Mouse (Mus musculus) heart, postnatal 25 days (tissue): Measurements from ENCODE around the gene Otud7a. TPM values are rescaled to one million over a fixed set of nuclear protein-coding genes. Genes with fewer than 3 reads are reported as not detected.
"Not testable (repeated sequence)": the region's sequence is repeated elsewhere in the genome, so short reads cannot be mapped to it uniquely, and the experiment has no call there.

ENCODE experiments used
- DNase-seq: peaks from one replicate; pipeline ENCODE4 v3.0.0; 2022; ENCODE audit warnings: low spot score
- intact Hi-C: fragments of 180-260 bp; cut with DNase I; formaldehyde crosslinking; loops from one replicate; pipeline ENCODE4 v1.15.1; 2025
- total RNA-seq, 2 experiments: library from RNA; stranded (reverse); gene quantifications; 2 replicates each; pipeline ENCODE4 v1.2.3; 2021

Gene Otud7a
- total RNA-seq, 2 experiments from 2014 or later, result 0.39 TPM; not detected in 1

- intact Hi-C loops, result no loop called here
- no peak for DNase-seq
These were observed 109.9 kb downstream of the Otud7a start for GRCm38 (mm10) chr7:63554457-63554856.

DNA sequence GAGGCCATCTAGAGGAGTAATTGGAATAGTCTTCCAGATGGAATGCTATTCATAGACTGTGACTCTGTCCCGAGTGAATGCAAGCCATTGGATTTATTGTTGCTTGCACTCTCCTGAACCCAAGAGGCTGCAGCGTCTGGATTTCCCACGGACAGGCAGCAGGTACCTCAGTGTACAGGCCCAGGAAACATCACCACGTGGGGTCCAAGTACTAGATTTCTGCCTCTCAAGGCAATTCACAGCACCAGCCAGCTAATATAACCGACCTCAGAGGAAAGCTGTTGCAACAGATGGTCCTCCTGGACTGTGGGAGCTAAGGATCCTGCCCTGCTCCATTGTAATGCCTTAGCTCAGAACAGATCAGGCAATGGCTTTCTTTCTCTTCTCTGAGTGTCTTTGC lies 111.8 kb downstream of the Otud7a start:
- intact Hi-C loops, result no loop called here
- DNase-seq, result no peak

GRCm38 (mm10) chr7:63558918-63559317 lies 114.4 kb downstream of the Otud7a start:
- DNase-seq, result no peak
- intact Hi-C loops, result no loop called here

- no peak for DNase-seq
- intact Hi-C loops, result no loop called here
These were observed 115.1 kb downstream of the Otud7a start for GRCm38 (mm10) chr7:63559679-63560078.

GRCm38 (mm10) chr7:63583310-63583709 lies 138.8 kb downstream of the Otud7a start:
- DNase-seq, result no peak
- intact Hi-C loops, result no loop called here

DNA sequence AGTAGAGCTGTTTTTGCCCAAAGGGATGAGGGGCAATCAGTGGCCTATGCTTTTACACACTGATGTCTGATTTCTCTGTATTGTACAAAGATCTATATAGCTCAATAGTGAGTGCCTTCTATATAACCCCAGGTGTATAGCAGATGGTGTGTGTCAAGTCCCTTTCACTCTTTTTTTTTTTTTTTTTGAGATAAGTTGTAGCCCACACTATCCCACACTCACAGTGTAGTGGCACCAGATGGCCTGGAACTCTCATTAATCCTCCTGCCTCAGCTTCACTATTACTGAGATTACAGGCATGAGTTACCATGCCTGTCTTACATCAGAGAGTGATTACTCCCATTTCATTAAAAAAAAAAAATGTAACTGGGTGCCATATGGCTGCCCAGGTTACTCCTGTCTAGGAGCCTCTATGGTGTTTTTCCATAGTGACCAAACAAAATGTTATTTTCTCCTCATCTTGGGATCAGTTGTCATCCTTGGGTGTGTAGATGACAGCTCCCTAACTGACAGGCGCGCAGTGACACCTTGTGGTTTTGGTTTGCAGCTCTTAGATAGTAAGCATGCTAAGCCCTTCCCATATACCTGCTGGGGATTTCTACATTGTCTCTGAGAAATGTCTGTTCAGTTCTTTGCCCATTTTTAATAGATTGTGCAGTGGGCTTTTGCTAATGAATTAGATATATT lies 141.8 kb downstream of the Otud7a start:
- DNase-seq, result no peak
- intact Hi-C loops, result no loop called here

- intact Hi-C loops, result no loop called here
- no peak for DNase-seq
These were observed 145.8 kb downstream of the Otud7a start for GRCm38 (mm10) chr7:63590305-63590704.

DNA sequence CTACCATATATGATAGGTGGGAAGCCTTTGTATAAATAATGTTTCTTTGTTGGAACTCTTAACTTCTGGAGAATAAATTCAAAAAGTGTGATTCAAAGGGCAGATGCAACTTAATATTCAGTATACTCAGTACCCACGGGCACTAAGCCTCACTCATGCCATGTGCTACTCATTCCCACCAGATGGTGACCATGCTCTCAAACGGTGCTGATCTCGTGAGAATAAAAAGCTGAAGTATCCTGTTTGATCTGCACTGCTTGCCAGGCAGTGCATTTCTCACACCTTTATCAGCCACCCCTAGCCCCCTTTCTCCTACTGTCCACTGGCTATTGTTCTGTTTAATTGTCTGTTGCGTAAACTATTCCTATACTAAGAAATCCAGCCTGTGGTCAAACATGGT lies 146.8 kb downstream of the Otud7a start:
- intact Hi-C loops, result no loop called here
- no peak for DNase-seq

GRCm38 (mm10) chr7:63592061-63592460 lies 147.5 kb downstream of the Otud7a start:
- intact Hi-C loops, result no loop called here
- DNase-seq, result no peak

DNA sequence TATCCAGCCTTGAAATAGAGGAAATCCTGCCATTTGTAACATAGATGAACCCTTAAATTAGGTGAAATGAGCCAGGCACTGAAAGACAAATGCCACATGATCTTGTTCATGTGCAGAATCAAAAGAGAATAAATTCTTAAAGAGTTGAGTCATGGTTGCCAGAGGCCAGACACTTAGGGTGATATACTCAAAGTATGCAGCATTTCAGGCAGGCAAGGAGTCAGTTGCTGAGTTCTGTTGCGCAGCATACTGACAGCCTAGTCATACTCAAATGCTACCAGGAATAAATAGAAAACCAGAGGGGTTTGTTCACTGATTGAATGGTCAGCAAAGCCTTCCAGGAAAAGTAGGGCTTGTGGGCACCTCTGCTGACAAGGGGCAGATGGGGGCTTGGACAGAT lies 160.3 kb downstream of the Otud7a start:
- intact Hi-C loops, result no loop called here

DNA sequence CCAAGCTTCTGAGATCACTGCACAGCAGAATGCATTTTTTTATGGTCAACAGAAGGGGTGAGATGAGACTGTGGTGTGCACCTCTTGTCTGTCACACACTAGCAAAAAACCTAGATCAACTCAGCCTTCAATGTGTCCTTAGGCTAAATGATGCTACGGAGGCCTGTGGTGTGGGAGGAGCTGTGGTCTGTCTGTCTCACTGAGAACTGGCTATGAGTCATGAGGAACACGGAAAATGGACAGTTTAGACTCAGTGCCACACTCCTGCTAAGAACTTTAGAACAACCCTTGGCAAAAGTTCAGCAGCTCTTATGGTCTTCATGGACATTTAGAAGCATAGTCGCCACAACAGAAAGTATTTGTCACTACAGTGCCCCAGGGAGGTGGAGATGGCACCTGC lies 172.5 kb downstream of the Otud7a start:
- no peak for DNase-seq
- intact Hi-C loops, result no loop called here

More for the DNA sequence above, 160.3 kb downstream of the Otud7a start:
- DNase-seq, result no peak

DNA sequence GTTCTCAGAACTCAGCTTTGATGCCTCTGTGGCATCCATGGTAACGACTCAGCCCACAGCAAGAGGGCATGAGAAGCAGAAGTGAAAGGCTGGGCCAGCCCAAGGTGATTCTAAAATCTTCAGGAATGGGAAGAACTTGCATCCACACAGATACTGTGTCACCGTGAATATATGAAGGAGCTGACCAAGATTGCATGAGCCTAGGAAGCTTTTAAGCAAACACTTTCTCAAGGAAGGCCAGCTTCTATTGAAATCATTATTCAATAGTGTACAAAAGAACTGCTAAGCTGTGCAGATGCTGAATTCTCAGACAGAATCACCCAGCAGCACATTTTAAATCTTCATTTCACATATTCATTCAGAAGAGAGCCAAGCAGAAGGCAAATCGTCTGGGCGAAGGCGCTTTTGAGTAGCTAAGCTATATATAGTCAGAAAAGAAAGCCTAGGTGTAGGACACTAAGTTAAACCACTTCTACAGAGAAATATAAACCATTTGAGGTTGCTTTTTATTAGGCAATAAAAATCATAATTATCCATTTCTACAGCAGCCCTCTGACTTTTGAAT lies 176.3 kb downstream of the Otud7a start:
- intact Hi-C loops, result no loop called here
- no peak for DNase-seq

DNA sequence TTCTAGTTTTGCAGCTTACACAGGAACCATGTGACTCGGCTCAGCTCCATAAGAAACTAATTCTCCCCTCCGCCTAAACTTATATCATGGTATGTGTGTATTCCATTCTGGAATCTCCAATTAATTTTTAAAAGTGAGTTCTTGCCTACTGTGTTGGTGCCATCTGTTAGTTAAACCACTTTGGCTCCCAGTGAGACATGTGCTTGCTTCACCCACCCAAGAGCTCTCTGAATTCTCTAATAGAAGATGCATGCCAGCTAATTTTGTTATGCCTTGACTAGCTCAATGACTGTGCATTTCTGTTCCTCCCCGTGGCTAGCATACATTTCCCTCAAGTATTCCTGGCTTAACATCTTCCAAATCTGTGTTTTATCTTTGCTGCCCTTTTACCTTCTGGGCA lies 193.1 kb downstream of the Otud7a start:
- intact Hi-C loops, result no loop called here
- DNase-seq, result no peak

DNA sequence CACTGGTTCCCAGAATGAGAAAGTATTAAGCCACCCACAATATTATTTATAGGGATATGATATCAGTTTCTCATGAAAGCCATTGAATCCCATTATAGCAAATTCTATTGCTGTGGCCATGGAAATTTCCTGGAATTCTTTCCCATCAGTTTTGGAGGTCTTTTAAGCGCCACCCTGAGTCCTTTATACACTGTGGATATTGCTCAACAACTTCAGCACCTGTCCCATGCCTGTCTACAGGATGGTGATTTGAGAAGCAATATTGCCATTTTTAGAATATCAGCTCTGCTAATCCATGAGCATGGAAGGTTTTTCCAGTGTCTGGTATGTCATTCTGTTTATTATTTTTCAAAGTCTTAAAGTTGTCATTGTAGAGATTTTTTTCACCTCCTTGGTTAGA lies 199.5 kb downstream of the Otud7a start:
- intact Hi-C loops, result no loop called here
- DNase-seq, result no peak

DNA sequence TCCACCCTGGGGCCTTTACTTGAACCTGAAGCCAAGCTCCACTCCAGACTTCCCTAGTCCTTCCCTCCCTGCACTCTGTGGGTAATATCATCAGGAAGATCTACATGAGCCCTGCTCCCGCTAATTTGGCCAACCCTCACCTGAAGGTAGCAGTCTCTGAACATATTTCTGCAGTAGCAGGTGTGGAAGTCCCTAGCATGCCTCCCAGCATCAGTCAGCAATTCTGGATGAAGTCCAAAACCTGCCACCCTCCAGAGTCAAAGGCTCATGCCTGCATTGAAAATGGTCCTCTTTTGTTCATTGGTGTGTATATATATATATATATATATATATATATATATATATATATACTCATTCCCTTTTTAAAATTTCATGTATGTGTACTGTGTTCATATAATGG lies 202.6 kb downstream of the Otud7a start:
- intact Hi-C loops, result no loop called here
- no peak for DNase-seq

DNA sequence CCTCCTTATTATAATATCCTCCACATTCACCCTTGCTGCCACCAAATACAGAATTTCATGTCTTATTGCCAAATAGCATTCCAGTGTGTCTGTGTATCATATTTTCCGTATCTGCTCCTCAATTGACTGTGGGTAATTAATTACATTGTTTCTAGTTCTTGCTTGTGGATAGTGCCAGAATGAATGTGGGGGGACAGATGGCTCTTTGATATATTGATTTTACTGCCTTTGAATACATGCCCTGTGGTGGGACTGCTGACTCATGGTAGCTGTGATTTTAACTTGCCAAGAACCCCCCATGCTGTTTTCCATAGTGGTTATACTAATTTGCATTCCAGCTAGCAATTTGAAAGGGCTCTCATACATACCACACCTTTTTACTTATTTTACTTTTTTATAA lies 215.7 kb downstream of the Otud7a start:
- DNase-seq, result no peak
- intact Hi-C loops, result no loop called here

GRCm38 (mm10) chr7:63662757-63663156 lies 218.2 kb downstream of the Otud7a start:
- intact Hi-C loops, result no loop called here

GRCm38 (mm10) chr7:63665496-63665895 lies 220.9 kb downstream of the Otud7a start:
- intact Hi-C loops, result no loop called here
- DNase-seq, result no peak

More at GRCm38 (mm10) chr7:63662757-63663156, 218.2 kb downstream of the Otud7a start:
- DNase-seq, result no peak

DNA sequence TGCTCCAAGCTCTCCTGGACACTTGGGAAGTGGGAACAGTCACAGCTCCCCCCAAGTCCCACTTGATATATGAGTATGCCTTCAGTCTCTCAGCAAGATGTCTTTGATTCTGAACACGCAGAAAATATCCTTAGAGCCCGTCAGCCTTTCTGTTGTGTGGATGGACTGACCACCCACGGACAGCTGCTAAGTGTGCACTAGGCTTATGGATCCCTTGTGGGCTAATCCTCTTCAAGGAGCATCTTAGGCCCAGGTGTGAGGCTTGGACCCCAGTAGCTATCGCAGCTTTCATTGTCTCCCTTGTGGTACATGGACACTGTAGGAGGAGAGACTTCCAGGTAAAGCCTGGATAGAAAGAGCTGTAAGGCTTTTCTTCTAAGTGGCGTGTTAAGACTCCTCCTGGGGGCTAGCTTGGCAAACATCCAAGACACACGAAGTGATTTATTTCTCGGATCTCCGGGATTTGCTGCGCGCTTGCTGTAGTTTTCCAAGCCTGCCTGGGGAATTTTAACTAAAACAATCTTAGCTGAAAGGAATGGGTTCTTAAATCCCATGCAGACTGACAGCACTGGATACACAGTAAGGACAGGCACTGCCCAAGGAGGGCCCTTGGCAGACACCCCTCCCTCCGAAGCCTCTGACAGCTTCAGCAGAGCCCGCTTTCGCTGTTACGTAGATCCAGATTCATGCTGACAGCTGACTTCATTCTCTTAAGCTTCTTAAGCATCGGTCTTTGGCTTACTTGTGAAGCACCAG lies 223.6 kb downstream of the Otud7a start:
- DNase-seq, result no peak
- intact Hi-C loops, result no loop called here

- DNase-seq, result no peak
- intact Hi-C loops, result no loop called here
These were observed 224.4 kb downstream of the Otud7a start for GRCm38 (mm10) chr7:63668951-63669350.

DNA sequence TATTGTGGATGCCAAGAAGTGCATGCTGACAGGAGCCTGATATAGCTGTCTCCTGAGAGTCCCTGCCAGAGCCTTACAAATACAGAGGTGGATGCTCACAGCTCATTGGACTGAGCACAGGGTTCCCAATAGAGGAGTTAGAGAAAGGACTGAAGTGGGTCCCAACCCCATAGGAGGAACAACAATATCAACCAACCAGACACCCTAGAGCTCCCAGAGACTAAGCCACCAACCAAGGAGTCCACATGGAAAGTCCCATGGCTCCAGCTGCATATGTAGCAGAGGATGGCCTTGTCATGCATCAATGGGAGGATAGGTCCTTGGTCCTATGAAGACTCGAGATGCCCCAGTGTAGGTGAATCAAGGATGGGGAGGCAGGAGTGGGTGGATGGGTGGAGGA lies 226.4 kb downstream of the Otud7a start:
- not testable (repeated sequence) for DNase-seq
- intact Hi-C loops, result loop anchor here (5.0 kb wide), 1 partner anchor 349 kb away; no protein-coding TSS in a partner anchor
